Mouse (Mus musculus): Measurements from ENCODE around the gene Fam19a5. TPM values are rescaled to one million over a fixed set of nuclear protein-coding genes. Genes with fewer than 3 reads are reported as not detected.

The Fam19a5 gene
- polyA plus RNA-seq, 1 experiment, result not detected

DNA sequence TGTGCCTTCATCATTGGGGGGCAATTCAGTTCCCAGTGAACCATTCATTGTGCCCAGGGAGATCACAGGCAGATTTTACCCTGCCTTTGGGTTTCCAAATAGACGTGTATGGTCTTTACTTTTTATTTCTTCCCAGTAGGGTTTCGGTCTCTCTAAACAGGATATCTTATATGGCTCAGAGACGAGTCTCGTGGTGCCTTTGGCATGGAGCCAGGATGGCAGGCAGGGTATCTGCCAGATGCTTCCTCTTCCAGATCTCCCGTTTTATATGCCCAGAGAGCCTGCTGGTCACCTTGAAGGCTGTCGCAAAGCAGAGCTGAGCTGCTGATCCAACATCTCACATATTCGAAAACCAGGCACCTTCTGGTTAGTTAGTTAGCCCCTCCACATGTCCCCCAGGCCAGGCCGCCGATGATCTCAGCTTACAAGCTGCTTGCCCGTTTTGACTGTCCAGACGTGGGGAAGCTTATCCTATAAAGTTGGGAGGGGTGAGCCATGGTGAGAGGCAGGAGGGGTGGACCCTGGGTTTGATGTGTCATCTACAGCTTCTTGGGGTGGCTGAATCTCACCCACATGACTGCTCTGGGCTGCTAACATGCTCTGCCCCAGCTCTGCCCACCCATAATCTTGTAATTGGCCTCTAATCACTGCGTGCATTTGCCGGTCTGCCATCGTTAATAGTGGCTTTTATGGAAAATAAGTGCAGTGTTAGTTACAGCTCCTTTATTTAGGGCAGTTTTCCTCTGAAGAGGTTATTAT, 154.6 kb downstream of the Fam19a5 start:
- no peaks in the 10 kb centered on the region for H3K27me3 ChIP-seq (ENCODE audit: control insufficient read depth)
- H3K4me3 ChIP-seq (replicated peaks), result no peak overlapping the region
- no peaks in the 10 kb centered on the region for H3K36me3 ChIP-seq (ENCODE audit: control insufficient read depth)
- H3K9me3 ChIP-seq (ENCODE audit: control insufficient read depth, low read length), result peaks cover 89% of the 10 kb centered on the region
- H3K4me1 ChIP-seq (ENCODE audit: control insufficient read depth), result no peaks in the 10 kb centered on the region
- no peak for TF ChIP-seq TAL1 (IDR thresholded peaks at IDR 0.05; ENCODE audit: low read length)
- TF ChIP-seq GATA1 (IDR thresholded peaks at IDR 0.05; ENCODE audit: low read length), result no peak

DNA sequence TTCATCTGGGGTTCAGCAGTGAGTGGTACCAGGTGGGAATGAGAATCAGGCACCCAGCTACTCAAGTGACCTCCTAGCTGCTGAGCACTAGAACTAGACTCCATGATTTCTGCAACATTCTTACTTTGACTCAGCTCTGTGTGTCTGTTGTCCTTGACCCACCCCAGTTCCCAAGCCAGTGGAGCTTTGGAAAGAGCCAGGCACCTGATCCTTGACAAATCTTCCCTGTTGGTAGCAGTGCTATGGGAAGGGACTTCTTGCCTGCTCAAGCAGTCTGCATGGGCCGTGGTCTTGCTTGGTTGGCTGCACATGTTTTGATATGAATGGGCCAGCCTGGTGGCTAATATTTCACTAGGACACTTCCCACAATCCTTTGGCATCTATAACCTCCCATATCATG, 158.7 kb downstream of the Fam19a5 start:
- TF ChIP-seq GATA1 (IDR thresholded peaks at IDR 0.05; ENCODE audit: low read length) (no peak), TAL1 (IDR thresholded peaks at IDR 0.05; ENCODE audit: low read length) (no peak)
- peaks cover 83% of the 10 kb centered on the region for H3K9me3 ChIP-seq (ENCODE audit: control insufficient read depth, low read length)

DNA sequence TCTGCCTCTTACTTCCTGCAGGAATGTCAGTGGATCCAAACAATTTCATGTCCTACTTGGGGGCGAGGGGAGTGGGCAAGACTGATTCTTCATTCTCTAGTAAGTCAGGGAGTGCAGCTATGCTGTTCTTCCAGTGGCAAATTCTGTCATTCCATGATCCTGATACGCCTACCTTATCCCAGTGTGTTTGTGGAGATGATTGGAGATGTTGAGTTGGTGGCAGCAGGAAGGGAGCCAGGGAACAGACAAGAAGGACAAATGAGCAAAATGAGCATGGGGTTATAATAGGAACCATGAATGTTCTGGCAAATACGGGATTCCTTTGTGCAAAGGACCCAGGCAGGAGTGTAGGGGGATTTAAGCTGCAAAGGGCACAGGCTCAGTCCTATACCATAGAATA, 159.2 kb downstream of the Fam19a5 start:
- Histone ChIP-seq H3K36me3 (ENCODE audit: control insufficient read depth) (no peaks in the 10 kb centered on the region), H3K27me3 (ENCODE audit: control insufficient read depth) (no peaks in the 10 kb centered on the region), H3K9me3 (ENCODE audit: control insufficient read depth, low read length) (peaks cover 79% of the 10 kb centered on the region), H3K4me3 (replicated peaks) (no peak overlapping the region), H3K4me1 (ENCODE audit: control insufficient read depth) (no peaks in the 10 kb centered on the region)
- TF ChIP-seq GATA1 (IDR thresholded peaks at IDR 0.05; ENCODE audit: low read length) (no peak), TAL1 (IDR thresholded peaks at IDR 0.05; ENCODE audit: low read length) (no peak)

More for the DNA sequence above, 158.7 kb downstream of the Fam19a5 start:
- Histone ChIP-seq H3K27me3 (ENCODE audit: control insufficient read depth) (no peaks in the 10 kb centered on the region), H3K4me3 (replicated peaks) (no peak overlapping the region), H3K36me3 (ENCODE audit: control insufficient read depth) (no peaks in the 10 kb centered on the region), H3K4me1 (ENCODE audit: control insufficient read depth) (no peaks in the 10 kb centered on the region)

DNA sequence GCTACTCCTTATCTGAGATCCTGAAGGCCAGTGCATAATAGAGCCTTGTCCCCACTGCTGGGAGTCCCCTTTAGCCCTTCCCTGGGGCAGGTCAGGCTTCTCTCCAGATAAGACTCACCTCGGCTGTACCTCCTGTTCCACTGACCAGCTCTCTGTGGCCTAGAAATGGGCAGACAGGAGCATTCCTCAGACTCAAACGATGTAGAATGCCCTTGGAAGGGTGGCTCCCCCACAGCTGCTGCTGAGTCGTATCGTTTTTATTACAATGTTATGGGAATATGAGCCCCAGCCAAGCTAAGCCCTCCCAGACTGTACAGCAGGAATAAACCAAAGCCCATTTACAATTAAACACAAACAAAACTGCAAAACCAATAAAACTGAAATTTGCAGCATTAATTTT, 167.7 kb downstream of the Fam19a5 start:
- no peaks in the 10 kb centered on the region for H3K36me3 ChIP-seq (ENCODE audit: control insufficient read depth)
- peaks cover 56% of the 10 kb centered on the region for H3K9me3 ChIP-seq (ENCODE audit: control insufficient read depth, low read length)
- no peaks in the 10 kb centered on the region for H3K4me1 ChIP-seq (ENCODE audit: control insufficient read depth)
- no peak overlapping the region for H3K4me3 ChIP-seq (replicated peaks)
- no peak for TF ChIP-seq TAL1 (IDR thresholded peaks at IDR 0.05; ENCODE audit: low read length)
- TF ChIP-seq GATA1 (IDR thresholded peaks at IDR 0.05; ENCODE audit: low read length), result no peak
- no peaks in the 10 kb centered on the region for H3K27me3 ChIP-seq (ENCODE audit: control insufficient read depth)

GRCm38 (mm10) chr15:87712221-87712620, 168.1 kb downstream of the Fam19a5 start:
- TF ChIP-seq TAL1 (IDR thresholded peaks at IDR 0.05; ENCODE audit: low read length) (no peak), GATA1 (IDR thresholded peaks at IDR 0.05; ENCODE audit: low read length) (no peak)
- no peak overlapping the region for H3K4me3 ChIP-seq (replicated peaks)
- H3K36me3 ChIP-seq (ENCODE audit: control insufficient read depth), result no peaks in the 10 kb centered on the region
- no peaks in the 10 kb centered on the region for H3K27me3 ChIP-seq (ENCODE audit: control insufficient read depth)
- H3K9me3 ChIP-seq (ENCODE audit: control insufficient read depth, low read length), result peaks cover 55% of the 10 kb centered on the region
- no peaks in the 10 kb centered on the region for H3K4me1 ChIP-seq (ENCODE audit: control insufficient read depth)

GRCm38 (mm10) chr15:87715037-87715676, 171.1 kb downstream of the Fam19a5 start:
- Histone ChIP-seq H3K27me3 (ENCODE audit: control insufficient read depth) (no peaks in the 10 kb centered on the region), H3K4me1 (ENCODE audit: control insufficient read depth) (no peaks in the 10 kb centered on the region), H3K9me3 (ENCODE audit: control insufficient read depth, low read length) (peaks cover 42% of the 10 kb centered on the region), H3K4me3 (replicated peaks) (no peak overlapping the region), H3K36me3 (ENCODE audit: control insufficient read depth) (no peaks in the 10 kb centered on the region)
- TF ChIP-seq TAL1 (IDR thresholded peaks at IDR 0.05; ENCODE audit: low read length) (no peak), GATA1 (IDR thresholded peaks at IDR 0.05; ENCODE audit: low read length) (no peak)

- H3K4me3 ChIP-seq (replicated peaks), result no peak overlapping the region
- no peak for TF ChIP-seq GATA1 (IDR thresholded peaks at IDR 0.05; ENCODE audit: low read length)
- H3K36me3 ChIP-seq (ENCODE audit: control insufficient read depth), result no peaks in the 10 kb centered on the region
- H3K9me3 ChIP-seq (ENCODE audit: control insufficient read depth, low read length), result peaks cover 45% of the 10 kb centered on the region
- H3K4me1 ChIP-seq (ENCODE audit: control insufficient read depth), result no peaks in the 10 kb centered on the region
- H3K27me3 ChIP-seq (ENCODE audit: control insufficient read depth), result no peaks in the 10 kb centered on the region
Measured at GRCm38 (mm10) chr15:87717056-87717455, 173.0 kb downstream of the Fam19a5 start.

GRCm38 (mm10) chr15:87723455-87723986, 179.4 kb downstream of the Fam19a5 start:
- TF ChIP-seq GATA1 (IDR thresholded peaks at IDR 0.05; ENCODE audit: low read length) (no peak), TAL1 (IDR thresholded peaks at IDR 0.05; ENCODE audit: low read length) (no peak)
- Histone ChIP-seq H3K9me3 (ENCODE audit: control insufficient read depth, low read length) (peaks cover 73% of the 10 kb centered on the region), H3K4me1 (ENCODE audit: control insufficient read depth) (no peaks in the 10 kb centered on the region), H3K27me3 (ENCODE audit: control insufficient read depth) (no peaks in the 10 kb centered on the region), H3K4me3 (replicated peaks) (no peak overlapping the region), H3K36me3 (ENCODE audit: control insufficient read depth) (no peaks in the 10 kb centered on the region)

DNA sequence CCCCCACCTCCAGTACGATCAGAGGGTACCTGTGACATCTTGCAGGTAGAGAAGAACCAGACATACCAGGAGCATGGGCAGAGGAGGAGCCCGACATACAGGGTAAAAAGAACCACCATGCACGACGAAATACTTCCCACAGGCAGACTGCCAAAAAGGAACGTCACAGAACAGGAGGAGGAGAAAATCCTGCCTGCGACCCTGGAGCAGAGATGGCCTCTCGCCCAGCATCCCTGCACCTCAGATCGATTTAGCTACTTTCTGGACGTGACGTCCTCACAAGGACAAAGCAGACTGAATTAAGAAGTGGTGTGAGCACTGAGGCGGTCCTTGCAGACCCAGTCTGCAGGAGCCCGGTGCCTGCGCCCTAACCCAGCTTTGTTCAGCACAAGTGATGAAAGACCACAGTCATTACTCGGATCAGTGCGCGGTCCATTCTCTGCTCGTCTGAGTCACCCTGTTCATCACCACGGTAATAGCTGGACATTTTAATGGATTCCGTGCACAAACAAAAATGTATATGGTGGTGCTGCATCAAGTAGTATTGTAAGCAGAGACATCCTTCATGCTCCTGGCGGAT, 182.6 kb downstream of the Fam19a5 start:
- Histone ChIP-seq H3K9me3 (ENCODE audit: control insufficient read depth, low read length) (peaks cover 59% of the 10 kb centered on the region), H3K27me3 (ENCODE audit: control insufficient read depth) (no peaks in the 10 kb centered on the region), H3K4me3 (replicated peaks) (no peak overlapping the region), H3K4me1 (ENCODE audit: control insufficient read depth) (no peaks in the 10 kb centered on the region), H3K36me3 (ENCODE audit: control insufficient read depth) (no peaks in the 10 kb centered on the region)
- TF ChIP-seq GATA1 (IDR thresholded peaks at IDR 0.05; ENCODE audit: low read length), result no peak
- no peak for TF ChIP-seq TAL1 (IDR thresholded peaks at IDR 0.05; ENCODE audit: low read length)

All from erythroblast, embryonic 14.5 days (primary cell).